Mouse (Mus musculus) hematopoietic stem cell, adult 5-6 weeks (primary cell): ENCODE data around the gene Krt10. TPM values are rescaled to one million over a fixed set of nuclear protein-coding genes. Genes with fewer than 3 reads are reported as not detected.

Source experiments
- ATAC-seq, 2 experiments: fragments of 125-278 bp in 1 of 2; replicated peaks in 1 of 2; 2 replicates each; pipeline ENCODE4 v1.8.0; 2016 to 2017; ENCODE audit warnings: inconsistent platforms in 2 of 2, mild to moderate bottlenecking in 2 of 2, moderate number of reproducible peaks in 2 of 2, low read depth in 1 of 2, moderate TSS enrichment in 1 of 2; ENCODE audit not compliant: low FRiP score in 2 of 2, poor library complexity in 2 of 2, severe bottlenecking in 2 of 2, insufficient read depth in 1 of 2, low TSS enrichment in 1 of 2
- total RNA-seq: library from RNA; stranded (forward); fragments of 172-1452, 232-1000 nt; gene quantifications from 2 replicates; pipeline ENCODE4 v1.2.3, GENCODE M21; 2017

Krt10 gene
- total RNA-seq, result not detected in 2 replicates

- no peak for ATAC-seq
Measured at GRCm38 (mm10) chr11:99389264-99389663, at the start of gene Krt10. Gene Krt10 (minus strand): TSS chr11:99389364.

DNA sequence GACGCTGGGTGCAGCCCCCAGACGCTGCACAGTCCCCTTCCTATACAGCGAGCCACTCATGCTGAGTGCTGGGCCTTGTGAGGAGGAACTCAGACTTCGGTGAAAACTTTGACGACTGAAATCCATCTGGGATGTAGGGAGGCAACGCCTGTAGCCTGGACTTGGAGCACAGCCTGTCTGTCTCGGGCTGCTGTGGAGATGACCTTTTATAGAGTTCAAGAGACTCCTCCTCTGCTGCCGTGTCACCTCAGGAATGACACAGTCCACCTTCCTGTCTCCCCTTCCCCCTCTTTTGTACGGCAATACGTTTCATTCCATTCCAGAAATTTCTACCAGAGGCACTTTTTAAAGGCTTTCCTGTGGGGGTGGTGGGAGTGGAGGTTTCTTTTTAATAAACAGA, 48.8 kb upstream of the Krt10 start, which contains the start of gene Krt20:
TSS of gene Krt20 (minus strand) at position 179 of the 400 bp plus-strand sequence.
- no peak for ATAC-seq

DNA sequence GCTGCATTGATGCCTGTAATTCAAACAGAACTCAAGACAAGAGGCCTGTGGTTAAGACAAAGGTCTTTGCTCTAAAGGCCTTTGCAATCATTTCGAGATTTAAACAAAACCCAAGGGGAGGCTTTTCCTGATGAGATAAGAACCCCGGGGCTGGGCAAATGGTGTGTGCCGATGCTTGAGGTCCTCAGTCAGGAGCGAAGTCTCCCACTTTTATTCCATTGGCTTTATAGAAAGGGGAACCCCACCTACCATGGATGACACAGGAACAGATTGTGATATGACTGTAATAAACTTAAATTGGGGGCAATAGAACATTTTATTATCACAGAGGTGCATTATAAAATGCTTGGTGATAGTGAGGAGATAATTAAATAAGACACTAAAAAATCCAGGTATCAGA, 47.5 kb upstream of the Krt10 start:
- no peak for ATAC-seq

GRCm38 (mm10) chr11:99430670-99431069, 41.5 kb upstream of the Krt10 start:
- no peak for ATAC-seq

DNA sequence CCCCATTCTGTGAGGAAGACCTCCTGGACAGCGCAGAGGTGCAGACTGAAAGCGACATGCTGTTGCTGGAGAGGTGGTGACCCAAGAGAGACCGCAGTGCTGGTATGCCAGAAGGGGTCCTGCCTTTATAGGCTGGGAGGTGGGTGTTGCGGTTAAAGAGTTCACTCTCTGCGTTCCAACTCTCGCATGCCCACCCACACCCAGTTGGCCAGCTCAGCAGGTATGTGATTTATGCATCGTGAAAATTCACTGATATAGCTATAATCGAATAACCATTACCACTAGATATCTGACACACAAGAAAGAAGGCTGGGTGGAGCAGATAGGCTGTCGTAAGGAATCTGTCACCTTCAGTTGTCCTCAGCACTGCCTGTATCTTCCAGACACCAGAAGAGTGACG, 33.0 kb upstream of the Krt10 start, which contains the start of gene Krt12:
TSS of gene Krt12 (minus strand) at position 101 of the 400 bp plus-strand sequence.
- ATAC-seq, result no peak

GRCm38 (mm10) chr11:99420586-99420985, 31.4 kb upstream of the Krt10 start:
- ATAC-seq, result no peak

GRCm38 (mm10) chr11:99417819-99418218, 28.7 kb upstream of the Krt10 start:
- ATAC-seq, result no peak

- ATAC-seq, result no peak
Measured at GRCm38 (mm10) chr11:99416902-99417301, 27.7 kb upstream of the Krt10 start.

GRCm38 (mm10) chr11:99414463-99415147, 25.4 kb upstream of the Krt10 start:
- ATAC-seq, result no peak

DNA sequence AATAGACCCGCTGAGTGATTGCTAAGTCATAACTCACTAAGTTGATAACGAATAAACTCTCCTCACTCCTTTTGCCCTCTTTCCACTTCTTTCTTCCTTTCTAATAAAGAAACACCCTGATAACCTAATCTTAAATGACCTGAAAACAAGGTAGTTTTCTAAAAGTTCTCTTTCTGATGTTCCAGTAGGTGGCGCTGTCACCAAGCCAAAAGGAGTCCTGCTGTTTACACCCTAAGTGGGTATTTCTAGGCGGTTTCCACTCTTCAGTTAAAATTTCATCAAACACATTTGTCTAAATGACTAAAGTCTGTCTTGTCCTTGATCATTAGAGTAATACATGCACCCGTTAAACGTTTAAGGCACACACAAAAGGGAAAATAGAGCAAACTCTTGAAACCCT, 24.1 kb upstream of the Krt10 start:
- ATAC-seq, result no peak

GRCm38 (mm10) chr11:99406186-99406585, 17.0 kb upstream of the Krt10 start:
- no peak for ATAC-seq

GRCm38 (mm10) chr11:99399956-99400549, 10.9 kb upstream of the Krt10 start:
- no peak for ATAC-seq

DNA sequence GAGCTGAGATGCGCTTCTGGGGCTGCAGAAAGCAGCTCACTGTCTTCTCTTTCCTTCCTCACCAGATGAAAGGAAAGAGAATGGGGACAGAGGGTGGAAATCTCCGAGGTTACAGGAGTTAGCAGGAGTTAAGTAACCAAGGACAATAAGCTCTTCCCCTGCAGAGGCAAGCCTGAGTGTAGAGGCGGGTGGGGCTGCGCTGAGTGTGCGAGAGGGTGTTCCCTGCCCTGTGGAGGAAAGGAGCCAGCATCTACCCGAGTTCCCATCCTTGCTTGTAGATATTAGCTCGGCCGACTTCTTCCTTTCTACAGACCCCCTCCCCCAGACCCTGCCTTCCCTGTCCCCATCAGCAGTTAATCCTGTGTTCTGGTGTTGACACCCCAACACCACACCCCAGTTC, 9.7 kb upstream of the Krt10 start:
- ATAC-seq, result no peak

GRCm38 (mm10) chr11:99398084-99398483, 8.9 kb upstream of the Krt10 start:
- ATAC-seq, result no peak

DNA sequence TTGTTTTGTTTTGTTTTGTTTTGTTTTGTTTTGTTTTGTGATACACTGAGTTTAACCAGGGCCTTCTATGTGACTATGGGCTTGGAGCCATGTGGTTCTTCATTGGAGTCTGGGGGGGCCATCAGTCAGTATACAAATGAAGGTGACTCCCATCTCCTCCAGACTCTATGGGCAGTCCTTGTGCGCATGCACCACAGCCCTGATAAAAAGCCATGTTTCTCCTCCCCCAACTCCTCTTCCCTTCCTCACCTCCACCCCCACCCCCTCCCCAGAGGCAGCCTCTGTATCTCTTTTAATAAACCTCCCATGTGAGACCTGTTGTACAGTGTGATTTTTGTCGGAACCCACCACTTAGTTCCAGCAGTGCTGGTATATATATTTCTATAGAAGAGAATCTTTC, 7.5 kb upstream of the Krt10 start:
- ATAC-seq, result no peak

DNA sequence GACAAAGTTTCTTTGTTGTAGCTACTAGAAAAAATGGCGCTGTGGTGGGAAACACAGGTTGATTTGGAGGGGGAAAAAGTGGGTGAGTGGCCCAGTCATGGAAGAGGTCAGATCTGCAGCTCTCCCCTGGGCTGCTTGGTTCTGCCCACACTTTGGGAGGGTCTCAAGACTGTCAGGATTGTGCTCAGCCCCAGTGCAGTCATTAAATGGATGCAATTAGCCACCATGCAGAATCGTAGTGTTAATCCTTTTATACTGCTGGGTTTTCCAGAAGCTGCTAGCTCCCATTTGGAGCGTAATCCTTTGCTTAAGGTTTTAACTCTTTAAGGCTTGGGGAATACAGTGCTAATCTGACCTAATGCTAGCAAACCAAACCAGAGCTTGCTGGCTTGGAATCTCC, 6.9 kb upstream of the Krt10 start:
- no peak for ATAC-seq

GRCm38 (mm10) chr11:99392492-99392891, 3.3 kb upstream of the Krt10 start:
- ATAC-seq, result no peak

- ATAC-seq, result no peak
Measured at GRCm38 (mm10) chr11:99391375-99391774, 2.2 kb upstream of the Krt10 start.

GRCm38 (mm10) chr11:99390866-99391265, 1.7 kb upstream of the Krt10 start:
- ATAC-seq, result no peak
